Mouse (Mus musculus) small intestine, adult 2 months (tissue): Measurements from ENCODE around the gene Ndufs2.

Experiments used
- CTCF ChIP-seq: fragments of 200-500 bp; IDR thresholded peaks from 2 replicates; pipeline ENCODE4 v1.5.1; 2012; ENCODE audit warnings: low read depth, mild to moderate bottlenecking, control low read depth, inconsistent platforms, low read length, moderate library complexity, mixed read lengths; ENCODE audit not compliant: insufficient replicate concordance, insufficient read length; ENCODE audit errors: extremely low read depth
- POLR2A ChIP-seq: fragments of 200-500 bp; IDR thresholded peaks from 2 replicates; pipeline ENCODE4 v1.6.1; 2012; ENCODE audit warnings: low read depth, mild to moderate bottlenecking, control low read depth, inconsistent platforms, low read length, moderate library complexity

GRCm38 (mm10) chr1:171209409-171209808 lies 41.8 kb downstream of the Ndufs2 start:
- TF ChIP-seq CTCF, result no peak
- no peak for TF ChIP-seq POLR2A
